Mouse (Mus musculus): ENCODE data around the gene Smim23. TPM values are rescaled to one million over a fixed set of nuclear protein-coding genes. Genes with fewer than 3 reads are reported as not detected.

Gene Smim23
- not detected in 2 replicates for polyA plus RNA-seq (2012; rRNA removed)

DNA sequence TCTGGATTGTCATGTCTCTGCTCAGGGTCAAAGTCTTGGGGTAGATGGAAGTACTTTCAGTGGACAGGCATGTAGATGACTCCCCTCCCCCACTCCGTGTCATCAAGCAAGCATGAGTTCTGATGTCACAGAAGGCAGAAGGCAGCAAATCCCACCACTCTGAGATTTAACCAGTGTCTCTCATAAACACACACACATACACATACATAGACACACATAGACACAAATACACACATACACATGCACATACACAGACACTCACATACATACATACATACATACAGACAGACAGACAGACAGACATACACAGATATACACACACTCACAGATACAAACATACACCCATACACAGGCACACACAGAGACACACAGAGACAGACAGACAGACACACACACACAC lies at the start of gene Smim23:
Gene Smim23, minus strand, starts transcription at position 101 of the 400 bp plus-strand sequence.
- no peak within 1 kb of the TSS for H3K27ac ChIP-seq (ENCODE audit: insufficient read depth, low read length)
- H3K4me1 ChIP-seq (ENCODE audit: control insufficient read depth, insufficient read depth, insufficient read length), result no peaks in the 10 kb centered on the region
- DNase-seq (ENCODE audit: low read depth in 1 of 2, low spot score in 2 of 2), result no peak
- WGBS, result 94% methylated on average over 1 of the region's 1 CpGs
- no peak within 1 kb of the TSS for H3K4me3 ChIP-seq (ENCODE audit: extremely low read depth, insufficient read depth, insufficient read length)
- TF ChIP-seq CTCF (IDR thresholded peaks at IDR 0.05; ENCODE audit: extremely low read depth, insufficient read depth, insufficient read length, insufficient replicate concordance) (no peak), POLR2A (IDR thresholded peaks at IDR 0.05; ENCODE audit: low read depth, low read length) (no peak)
- H3K36me3 ChIP-seq (ENCODE audit: control insufficient read depth, insufficient read depth, low read length), result no peaks in the 10 kb centered on the region
- no peaks in the 10 kb centered on the region for H3K27me3 ChIP-seq (ENCODE audit: control insufficient read depth, insufficient read depth, low read length)

DNA sequence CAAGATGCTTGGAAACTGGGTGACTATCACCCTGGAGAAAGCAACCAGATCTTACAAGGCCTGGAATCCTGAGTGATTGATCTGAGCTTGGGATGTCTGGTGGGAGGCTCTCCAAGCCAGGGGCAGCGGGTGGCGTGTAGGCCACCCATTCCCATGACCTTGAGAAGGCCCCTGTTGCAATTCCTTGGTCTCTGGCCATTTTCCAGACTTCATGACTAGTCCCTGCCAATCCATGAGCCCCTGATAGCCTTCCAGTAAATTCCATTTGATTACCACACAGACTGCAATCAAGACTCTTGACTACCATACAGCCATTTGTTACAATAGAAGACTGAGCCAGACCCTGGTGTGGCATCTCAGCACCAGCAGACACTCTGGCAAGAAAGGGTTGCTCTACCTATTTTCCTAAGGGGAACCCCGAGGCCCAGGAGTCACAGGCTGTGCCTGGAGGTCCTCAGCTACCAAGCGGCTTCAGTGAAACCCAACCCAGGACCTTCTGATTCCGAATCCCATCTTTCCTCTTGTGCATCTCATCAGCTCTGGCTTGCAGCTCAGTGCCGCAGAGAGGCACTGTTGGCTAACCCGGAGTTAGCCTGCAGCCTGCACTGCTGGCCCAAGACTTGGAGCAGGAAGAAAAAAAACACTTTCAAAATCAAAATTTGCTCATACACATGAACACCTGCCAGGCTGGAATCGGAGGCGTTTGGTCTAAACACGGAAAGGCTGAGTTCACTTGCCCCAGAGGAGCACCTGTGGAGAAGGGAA lies 44.4 kb upstream of the Smim23 start:
- H3K36me3 ChIP-seq (ENCODE audit: control insufficient read depth, insufficient read depth, low read length), result no peaks in the 10 kb centered on the region
- no peaks in the 10 kb centered on the region for H3K27me3 ChIP-seq (ENCODE audit: control insufficient read depth, insufficient read depth, low read length)
- no peak for DNase-seq (ENCODE audit: low read depth in 1 of 2, low spot score in 2 of 2)
- H3K4me1 ChIP-seq (ENCODE audit: control insufficient read depth, insufficient read depth, insufficient read length), result no peaks in the 10 kb centered on the region
- no peak overlapping the region for H3K4me3 ChIP-seq (ENCODE audit: extremely low read depth, insufficient read depth, insufficient read length)
- no peak overlapping the region for H3K27ac ChIP-seq (ENCODE audit: insufficient read depth, low read length)
- 83% methylated on average over 10 of the region's 10 CpGs for WGBS
- TF ChIP-seq POLR2A (IDR thresholded peaks at IDR 0.05; ENCODE audit: low read depth, low read length), result no peak
- TF ChIP-seq CTCF (IDR thresholded peaks at IDR 0.05; ENCODE audit: extremely low read depth, insufficient read depth, insufficient read length, insufficient replicate concordance), result no peak

DNA sequence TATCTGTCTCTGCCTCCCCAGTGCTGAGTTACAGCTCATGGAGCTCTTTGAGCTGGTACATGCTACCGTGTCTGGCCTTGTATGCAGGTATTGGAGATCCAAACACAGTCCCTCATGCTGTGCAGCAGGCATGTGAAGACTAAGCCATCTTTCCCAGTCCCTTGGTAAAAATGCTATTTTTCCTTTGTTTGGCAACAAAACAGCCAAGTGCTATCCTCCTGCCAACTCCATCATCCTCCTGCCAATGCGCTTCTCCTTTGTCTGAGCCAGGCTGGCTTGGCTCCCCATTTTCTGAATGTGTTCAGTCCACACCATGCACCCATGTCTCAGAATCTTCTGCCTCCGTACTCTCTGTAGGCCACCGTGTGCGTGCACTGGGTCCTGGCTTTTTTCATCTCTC lies 40.2 kb upstream of the Smim23 start:
- 91% methylated on average over 5 of the region's 5 CpGs for WGBS
- TF ChIP-seq POLR2A (IDR thresholded peaks at IDR 0.05; ENCODE audit: low read depth, low read length), result no peak
- TF ChIP-seq CTCF (IDR thresholded peaks at IDR 0.05; ENCODE audit: extremely low read depth, insufficient read depth, insufficient read length, insufficient replicate concordance), result no peak
- no peaks in the 10 kb centered on the region for H3K36me3 ChIP-seq (ENCODE audit: control insufficient read depth, insufficient read depth, low read length)
- no peak for DNase-seq (ENCODE audit: low read depth in 1 of 2, low spot score in 2 of 2)
- no peak overlapping the region for H3K4me3 ChIP-seq (ENCODE audit: extremely low read depth, insufficient read depth, insufficient read length)
- H3K27ac ChIP-seq (ENCODE audit: insufficient read depth, low read length), result no peak overlapping the region
- H3K27me3 ChIP-seq (ENCODE audit: control insufficient read depth, insufficient read depth, low read length), result no peaks in the 10 kb centered on the region
- no peaks in the 10 kb centered on the region for H3K4me1 ChIP-seq (ENCODE audit: control insufficient read depth, insufficient read depth, insufficient read length)

DNA sequence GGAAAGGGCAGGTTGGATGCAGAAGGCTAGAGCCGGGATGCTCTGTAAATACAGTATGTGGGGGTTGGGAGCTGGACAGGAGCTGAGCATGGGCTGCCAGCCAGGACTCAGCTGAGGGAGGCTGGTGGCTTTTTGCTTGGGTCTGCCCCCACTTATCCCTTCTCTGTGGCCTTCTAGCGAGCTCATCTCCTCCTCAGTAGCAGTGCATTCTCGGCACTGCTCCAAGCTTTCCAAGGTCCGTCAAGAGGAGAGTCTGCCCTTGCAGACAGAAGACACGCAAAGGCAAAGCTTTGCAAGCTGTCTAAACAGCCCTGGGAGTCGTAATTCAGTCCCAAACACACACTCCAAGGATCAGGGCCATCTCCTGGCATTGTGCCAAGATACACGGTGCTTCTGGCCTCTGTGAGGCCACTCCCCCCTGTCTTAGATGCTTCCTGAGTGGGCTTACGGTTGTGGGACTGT lies 33.0 kb upstream of the Smim23 start:
- no peak for DNase-seq (ENCODE audit: low read depth in 1 of 2, low spot score in 2 of 2)
- no peaks in the 10 kb centered on the region for H3K27me3 ChIP-seq (ENCODE audit: control insufficient read depth, insufficient read depth, low read length)
- H3K36me3 ChIP-seq (ENCODE audit: control insufficient read depth, insufficient read depth, low read length), result no peaks in the 10 kb centered on the region
- H3K4me1 ChIP-seq (ENCODE audit: control insufficient read depth, insufficient read depth, insufficient read length), result no peaks in the 10 kb centered on the region
- 50% methylated on average over 8 of the region's 8 CpGs for WGBS
- H3K4me3 ChIP-seq (ENCODE audit: extremely low read depth, insufficient read depth, insufficient read length), result no peak overlapping the region
- TF ChIP-seq CTCF (IDR thresholded peaks at IDR 0.05; ENCODE audit: extremely low read depth, insufficient read depth, insufficient read length, insufficient replicate concordance), result no peak
- TF ChIP-seq POLR2A (IDR thresholded peaks at IDR 0.05; ENCODE audit: low read depth, low read length), result no peak
- no peak overlapping the region for H3K27ac ChIP-seq (ENCODE audit: insufficient read depth, low read length)

DNA sequence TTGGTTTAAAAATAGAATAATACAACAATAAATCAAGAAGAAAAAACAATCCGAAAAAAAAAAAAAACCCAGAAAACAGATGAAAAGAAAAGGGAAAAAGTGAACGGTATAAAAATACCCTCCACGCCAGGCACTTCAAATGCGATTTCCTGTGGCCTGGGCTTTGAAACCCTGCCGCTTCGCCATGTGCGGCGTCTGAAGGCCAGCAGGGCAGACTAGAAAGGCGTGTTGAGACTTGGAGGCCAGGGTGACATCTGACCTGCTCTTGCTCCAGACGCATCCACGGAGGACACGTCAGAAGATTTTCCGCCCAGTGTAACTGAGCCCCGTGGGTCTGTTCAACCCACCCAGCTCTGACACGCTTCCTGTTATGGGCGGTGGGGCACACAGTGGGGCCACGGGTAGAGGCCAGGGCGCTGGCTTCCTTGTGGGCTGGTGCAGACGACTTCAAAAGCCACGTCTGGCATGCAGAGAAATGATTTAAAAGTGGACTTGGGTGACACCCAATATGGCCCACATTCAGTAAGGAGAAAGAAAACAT lies 22.3 kb upstream of the Smim23 start:
- Histone ChIP-seq H3K27ac (ENCODE audit: insufficient read depth, low read length) (no peak overlapping the region), H3K27me3 (ENCODE audit: control insufficient read depth, insufficient read depth, low read length) (no peaks in the 10 kb centered on the region), H3K4me3 (ENCODE audit: extremely low read depth, insufficient read depth, insufficient read length) (no peak overlapping the region), H3K36me3 (ENCODE audit: control insufficient read depth, insufficient read depth, low read length) (no peaks in the 10 kb centered on the region), H3K4me1 (ENCODE audit: control insufficient read depth, insufficient read depth, insufficient read length) (no peaks in the 10 kb centered on the region)
- DNase-seq (ENCODE audit: low read depth in 1 of 2, low spot score in 2 of 2), result no peak
- WGBS, result 72% methylated on average over 20 of the region's 20 CpGs
- no peak for TF ChIP-seq POLR2A (IDR thresholded peaks at IDR 0.05; ENCODE audit: low read depth, low read length)
- no peak for TF ChIP-seq CTCF (IDR thresholded peaks at IDR 0.05; ENCODE audit: extremely low read depth, insufficient read depth, insufficient read length, insufficient replicate concordance)

DNA sequence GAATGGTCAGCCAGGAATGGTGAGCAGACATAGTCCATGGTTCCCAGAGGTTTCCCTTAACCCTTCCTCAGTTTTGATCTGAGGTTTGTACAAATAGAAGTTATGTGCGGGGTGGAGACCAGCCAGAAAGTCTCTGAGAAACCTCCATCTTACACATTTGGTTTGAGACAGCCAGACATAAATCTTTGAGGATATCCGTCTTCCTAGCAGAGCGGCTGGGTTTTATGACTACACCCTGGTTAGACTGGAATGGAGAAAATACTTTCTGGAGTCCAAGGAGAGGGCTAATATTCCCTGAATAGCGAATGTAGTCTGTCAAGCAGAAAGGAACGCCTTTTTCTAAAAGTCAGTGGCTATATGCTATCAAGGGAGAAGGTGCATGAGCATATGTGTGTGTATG lies 16.8 kb upstream of the Smim23 start:
- no peak for TF ChIP-seq CTCF (IDR thresholded peaks at IDR 0.05; ENCODE audit: extremely low read depth, insufficient read depth, insufficient read length, insufficient replicate concordance)
- H3K27me3 ChIP-seq (ENCODE audit: control insufficient read depth, insufficient read depth, low read length), result no peaks in the 10 kb centered on the region
- 86% methylated on average over 5 of the region's 5 CpGs for WGBS

DNA sequence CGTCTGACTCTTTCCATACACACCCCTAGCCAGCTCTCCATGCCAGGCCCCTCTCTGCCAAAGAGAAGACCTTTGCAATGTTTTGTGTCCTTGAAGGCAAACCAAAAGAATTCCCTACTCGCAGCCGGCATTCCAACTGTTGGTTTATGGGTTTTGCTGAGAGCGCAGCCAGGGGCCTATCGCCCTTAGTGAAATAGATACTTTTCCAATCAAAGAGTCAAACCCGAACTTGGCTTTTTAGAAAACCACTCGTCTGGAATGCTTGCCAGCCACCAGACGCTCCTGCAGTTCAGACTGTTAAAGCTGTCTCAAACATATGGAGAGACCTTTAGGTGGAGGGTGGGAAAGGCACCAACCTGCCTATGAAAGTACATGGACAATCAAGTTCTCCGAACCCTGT lies 15.9 kb upstream of the Smim23 start:
- H3K4me1 ChIP-seq (ENCODE audit: control insufficient read depth, insufficient read depth, insufficient read length), result no peaks in the 10 kb centered on the region
- WGBS, result 90% methylated on average over 9 of the region's 9 CpGs
- TF ChIP-seq CTCF (IDR thresholded peaks at IDR 0.05; ENCODE audit: extremely low read depth, insufficient read depth, insufficient read length, insufficient replicate concordance), result no peak
- no peak for TF ChIP-seq POLR2A (IDR thresholded peaks at IDR 0.05; ENCODE audit: low read depth, low read length)
- H3K27ac ChIP-seq (ENCODE audit: insufficient read depth, low read length), result no peak overlapping the region
- no peaks in the 10 kb centered on the region for H3K27me3 ChIP-seq (ENCODE audit: control insufficient read depth, insufficient read depth, low read length)
- DNase-seq (ENCODE audit: low read depth in 1 of 2, low spot score in 2 of 2), result no peak
- no peaks in the 10 kb centered on the region for H3K36me3 ChIP-seq (ENCODE audit: control insufficient read depth, insufficient read depth, low read length)
- no peak overlapping the region for H3K4me3 ChIP-seq (ENCODE audit: extremely low read depth, insufficient read depth, insufficient read length)

More for the DNA sequence above, 16.8 kb upstream of the Smim23 start:
- H3K27ac ChIP-seq (ENCODE audit: insufficient read depth, low read length), result no peak overlapping the region
- no peaks in the 10 kb centered on the region for H3K4me1 ChIP-seq (ENCODE audit: control insufficient read depth, insufficient read depth, insufficient read length)
- no peaks in the 10 kb centered on the region for H3K36me3 ChIP-seq (ENCODE audit: control insufficient read depth, insufficient read depth, low read length)
- no peak overlapping the region for H3K4me3 ChIP-seq (ENCODE audit: extremely low read depth, insufficient read depth, insufficient read length)
- no peak for DNase-seq (ENCODE audit: low read depth in 1 of 2, low spot score in 2 of 2)
